Mouse (Mus musculus) lung, adult 2 months (tissue): Measurements from ENCODE around the gene Exosc8.

Experiments used
- CTCF ChIP-seq: fragments of 200-500 bp; IDR thresholded peaks from 2 replicates; pipeline ENCODE4 v1.5.1; 2011; ENCODE audit warnings: mild to moderate bottlenecking, low read length, control low read depth; ENCODE audit not compliant: insufficient read depth
- POLR2A ChIP-seq: fragments of 200-500 bp; IDR thresholded peaks from 2 replicates; pipeline ENCODE4 v1.6.1; 2011; ENCODE audit warnings: low read depth, mild to moderate bottlenecking, control low read depth, low read length, borderline replicate concordance; ENCODE audit errors: extremely low read depth

DNA sequence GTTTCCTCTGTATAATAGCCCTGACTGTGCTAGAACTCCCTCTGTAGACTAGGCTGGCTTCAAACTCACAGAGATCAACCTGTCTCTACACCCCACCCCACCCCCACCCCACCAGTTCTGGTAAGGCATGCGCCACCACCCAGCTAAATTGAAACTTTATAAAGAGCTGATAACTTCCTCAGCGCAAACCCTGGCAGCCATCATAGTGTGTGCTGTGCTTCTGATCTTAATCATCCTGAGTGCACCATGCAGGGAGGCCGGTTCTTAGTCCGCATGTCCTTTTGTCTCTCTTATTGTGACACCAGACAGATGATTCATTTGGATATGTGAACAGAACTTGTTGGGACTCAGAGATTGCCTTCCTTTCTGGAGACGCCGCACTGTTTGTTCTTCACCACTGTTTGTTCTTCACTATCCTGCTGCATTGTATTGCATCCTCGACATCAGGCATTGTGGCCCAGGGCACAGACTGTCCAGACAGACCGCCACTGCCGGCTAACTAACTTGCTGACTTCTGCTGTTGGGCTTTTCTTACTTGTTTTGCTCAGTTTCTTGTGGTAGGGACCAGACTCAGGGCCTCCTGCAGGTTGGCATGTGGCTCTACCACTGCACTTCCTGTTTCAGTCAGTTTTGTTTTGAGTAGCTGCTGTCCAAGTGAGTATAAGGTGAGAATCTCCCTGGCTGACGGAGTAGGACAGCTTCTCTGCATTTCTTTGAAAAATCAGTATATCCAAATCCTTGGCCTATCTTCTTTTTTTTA, 11.3 kb downstream of the Exosc8 start:
- TF ChIP-seq POLR2A, result no peak
- TF ChIP-seq CTCF, result no peak
